Mouse (Mus musculus) small intestine, adult 2 months (tissue): Measurements from ENCODE around the gene Platr17. TPM values are rescaled to one million over a fixed set of nuclear protein-coding genes. Genes with fewer than 3 reads are reported as not detected.
"Not testable (repeated sequence)": the region's sequence is repeated elsewhere in the genome, so short reads cannot be mapped to it uniquely, and the experiment has no call there.

Experiments used
- H3K27ac ChIP-seq: fragments of 200-500 bp; 2 replicates; pipeline ENCODE4 v1.5.1; 2012; ENCODE audit warnings: low read depth, low read length, control low read depth, inconsistent platforms; ENCODE audit not compliant: insufficient read depth
- H3K27me3 ChIP-seq: fragments of 200-500 bp; 2 replicates; pipeline ENCODE4 v1.6.1; 2012; ENCODE audit warnings: mild to moderate bottlenecking, moderate library complexity, low read length, inconsistent platforms; ENCODE audit not compliant: control insufficient read depth, insufficient read depth
- H3K36me3 ChIP-seq: fragments of 200-500 bp; 2 replicates; pipeline ENCODE4 v1.6.1; 2012; ENCODE audit warnings: mild to moderate bottlenecking, low read length, control low read depth, inconsistent platforms; ENCODE audit not compliant: control insufficient read depth, insufficient read depth
- H3K4me1 ChIP-seq: fragments of 200-500 bp; 2 replicates; pipeline ENCODE4 v1.6.1; 2012; ENCODE audit warnings: low read length, inconsistent platforms, mixed read lengths; ENCODE audit not compliant: control insufficient read depth, insufficient read depth, insufficient read length
- H3K4me3 ChIP-seq: fragments of 200-500 bp; 2 replicates; pipeline ENCODE4 v1.5.1; 2012; ENCODE audit warnings: low read depth, mild to moderate bottlenecking, control low read depth, inconsistent platforms, low read length, moderate library complexity
- CTCF ChIP-seq: fragments of 200-500 bp; IDR thresholded peaks from 2 replicates; pipeline ENCODE4 v1.5.1; 2012; ENCODE audit warnings: low read depth, mild to moderate bottlenecking, control low read depth, inconsistent platforms, low read length, moderate library complexity, mixed read lengths; ENCODE audit not compliant: insufficient replicate concordance, insufficient read length; ENCODE audit errors: extremely low read depth
- POLR2A ChIP-seq: fragments of 200-500 bp; IDR thresholded peaks from 2 replicates; pipeline ENCODE4 v1.6.1; 2012; ENCODE audit warnings: low read depth, mild to moderate bottlenecking, control low read depth, inconsistent platforms, low read length, moderate library complexity
- WGBS: fragments of 180-500 bp; shearing (Covaris S2); methylation state at CpG from one replicate; pipeline ENCODE4 v1.1.7; 2018; 5-methylcytosine and 5-hydroxymethylcytosine counted together
- polyA plus RNA-seq: library from polyadenylated mRNA; depleted of rRNA; stranded (reverse); fragments of >200 nt; gene quantifications from 2 replicates; pipeline ENCODE4 v1.2.3, GENCODE M21; 2012; rRNA removed

Platr17 gene
- not detected in 2 replicates for polyA plus RNA-seq

DNA sequence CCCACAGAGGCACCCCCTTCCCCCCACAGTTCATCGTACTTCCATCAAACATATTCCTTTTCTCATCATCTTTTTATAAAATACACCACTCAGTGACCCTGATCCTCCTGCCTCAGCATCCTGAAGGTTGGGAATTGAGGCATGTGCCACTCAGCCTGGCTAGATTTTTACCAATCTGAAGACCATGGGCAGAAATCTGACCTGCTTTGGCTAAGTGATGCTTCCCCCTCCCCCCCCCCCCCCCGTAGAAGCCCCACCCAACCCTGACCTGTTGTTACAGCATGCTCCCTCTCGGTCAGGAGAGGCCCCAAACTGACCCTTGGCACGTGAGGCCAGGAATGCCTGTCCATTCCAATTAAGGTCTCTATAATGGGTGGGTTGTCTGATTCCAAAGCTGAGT lies at the start of gene Platr17:
TSS of gene Platr17 (plus strand) at position 301 of the 400 bp plus-strand sequence.
- H3K27me3 ChIP-seq, H3K27ac ChIP-seq, H3K4me3 ChIP-seq, H3K4me1 ChIP-seq, H3K36me3 ChIP-seq: not testable (repeated sequence)
- 50% methylated on average over 4 of the region's 4 CpGs for WGBS

GRCm38 (mm10) chr17:33857816-33858215 lies 47.1 kb upstream of the Platr17 start:
- WGBS = 83% methylated on average over 4 of the region's 4 CpGs
- TF ChIP-seq POLR2A = no peak
- TF ChIP-seq CTCF = no peak
- Histone ChIP-seq H3K4me3 (no peak overlapping the region), H3K27me3 (no peaks in the 10 kb centered on the region), H3K4me1 (no peaks in the 10 kb centered on the region), H3K27ac (no peak overlapping the region), H3K36me3 (no peaks in the 10 kb centered on the region)

GRCm38 (mm10) chr17:33865330-33866030 lies 39.5 kb upstream of the Platr17 start:
- no peak overlapping the region for H3K4me3 ChIP-seq

GRCm38 (mm10) chr17:33873537-33873936 lies 31.4 kb upstream of the Platr17 start, which contains the start of gene Gm7029:
Gene Gm7029 (plus strand): TSS chr17:33873837.
- WGBS = 89% methylated on average over 6 of the region's 12 CpGs
- not testable (repeated sequence) for H3K4me3 ChIP-seq

More at GRCm38 (mm10) chr17:33865330-33866030, 39.5 kb upstream of the Platr17 start:
- WGBS = 31% methylated on average over 9 of the region's 9 CpGs
- Histone ChIP-seq H3K36me3 (no peaks in the 10 kb centered on the region), H3K4me1 (no peaks in the 10 kb centered on the region), H3K27ac (no peak overlapping the region), H3K27me3 (no peaks in the 10 kb centered on the region)
- peak; percentile 59; the same call in 1 of the 2 replicates for TF ChIP-seq CTCF
- no peak for TF ChIP-seq POLR2A

GRCm38 (mm10) chr17:33874411-33874810 lies 30.5 kb upstream of the Platr17 start:
- H3K36me3 ChIP-seq = peaks cover 2% of the 10 kb centered on the region; the same call in 1 of the 2 replicates
- no peaks in the 10 kb centered on the region for H3K27me3 ChIP-seq
- no peaks in the 10 kb centered on the region for H3K4me1 ChIP-seq
- TF ChIP-seq POLR2A = no peak
- TF ChIP-seq CTCF = no peak
- H3K4me3 ChIP-seq = no peak overlapping the region
- H3K27ac ChIP-seq = no peak overlapping the region
- 91% methylated on average over 11 of the region's 11 CpGs for WGBS

More at GRCm38 (mm10) chr17:33873537-33873936, 31.4 kb upstream of the Platr17 start, which contains the start of gene Gm7029:
- not testable (repeated sequence) for H3K27me3 ChIP-seq, H3K4me1 ChIP-seq, H3K36me3 ChIP-seq, H3K27ac ChIP-seq

DNA sequence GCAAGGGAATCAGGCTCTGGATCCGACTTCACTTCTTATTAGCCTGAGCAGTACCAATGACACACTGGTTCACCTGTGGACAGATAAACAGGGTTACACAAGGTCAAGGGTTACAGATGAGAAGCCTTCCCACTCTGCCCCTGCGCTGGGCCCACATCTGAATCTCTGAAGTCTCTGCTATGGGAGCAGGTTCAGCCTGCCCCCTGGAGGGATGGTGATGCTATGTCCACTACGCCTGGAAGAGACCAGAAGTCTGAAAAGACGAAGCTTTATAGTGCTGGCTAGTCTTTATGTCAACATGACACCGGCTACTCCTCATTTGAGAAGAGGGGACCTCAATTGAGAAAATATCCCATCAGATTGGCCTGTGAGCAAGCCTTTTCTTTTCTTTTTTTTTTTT lies 29.1 kb upstream of the Platr17 start:
- WGBS = 79% methylated on average over 5 of the region's 5 CpGs
- not testable (repeated sequence) for H3K36me3 ChIP-seq, H3K4me1 ChIP-seq, H3K27ac ChIP-seq, H3K27me3 ChIP-seq, H3K4me3 ChIP-seq

- 94% methylated on average over 10 of the region's 11 CpGs for WGBS
These were observed 20.6 kb upstream of the Platr17 start for GRCm38 (mm10) chr17:33884320-33884719.

GRCm38 (mm10) chr17:33887802-33888201 lies 17.1 kb upstream of the Platr17 start:
- H3K27me3 ChIP-seq, H3K27ac ChIP-seq, H3K4me1 ChIP-seq, H3K4me3 ChIP-seq, H3K36me3 ChIP-seq: not testable (repeated sequence)
- WGBS = 15% methylated on average over 2 of the region's 2 CpGs

More at GRCm38 (mm10) chr17:33884320-33884719, 20.6 kb upstream of the Platr17 start:
- H3K27ac ChIP-seq, H3K27me3 ChIP-seq, H3K4me3 ChIP-seq, H3K4me1 ChIP-seq, H3K36me3 ChIP-seq: not testable (repeated sequence)

GRCm38 (mm10) chr17:33888230-33888629 lies 16.7 kb upstream of the Platr17 start:
- not testable (repeated sequence) for H3K4me1 ChIP-seq, H3K27me3 ChIP-seq, H3K4me3 ChIP-seq, H3K27ac ChIP-seq, H3K36me3 ChIP-seq

- peak overlapping the region; percentile 67 for H3K4me3 ChIP-seq
- not testable (repeated sequence) for H3K27me3 ChIP-seq, H3K36me3 ChIP-seq, H3K4me1 ChIP-seq, H3K27ac ChIP-seq
- WGBS = under 1% methylated on average over 44 of the region's 44 CpGs
These were observed 14.9 kb upstream of the Platr17 start for GRCm38 (mm10) chr17:33889941-33890532.
